Mouse (Mus musculus) embryonic fibroblast, embryonic 13.5 days (primary cell): ENCODE results near the gene Gm156.

Experiments
- CTCF ChIP-seq: IDR thresholded peaks from 2 replicates; pipeline ENCODE4 v1.5.1; 2011; ENCODE audit warnings: mild to moderate bottlenecking, control low read depth, low read length, moderate library complexity, borderline replicate concordance; ENCODE audit not compliant: insufficient read depth
- POLR2A ChIP-seq: IDR thresholded peaks from 2 replicates; pipeline ENCODE4 v1.6.1; 2011; ENCODE audit warnings: low read depth, mild to moderate bottlenecking, control low read depth, low read length, moderate library complexity

GRCm38 (mm10) chr6:129746151-129746550 lies 37.9 kb downstream of the Gm156 start:
- TF ChIP-seq CTCF (no peak), POLR2A (no peak)
